Comparison of ENCODE assay signal across 8 mouse cellular contexts in genomic region chr1:156938705-156939242, GRCm38 (mm10). TPM values are rescaled to one million over a fixed set of nuclear protein-coding genes. Genes with fewer than 3 reads are reported as not detected.
DNase-seq lines count a peak whose midpoint lies in the region; ATAC-seq lines count a peak whose summit lies in the region.

No protein-coding gene starts in this region.

- H3K27ac ChIP-seq in embryonic facial prominence, embryonic 11.5 days (replicated peaks; ENCODE audit: low read depth, low read length) = peak overlapping the region; percentile 90
- H3K27ac ChIP-seq in heart, embryonic 12.5 days (ENCODE audit: poor library complexity, severe bottlenecking) = peak overlapping the region; percentile 85
- peak overlapping the region; percentile 89 for H3K27ac ChIP-seq in kidney, embryonic 16.5 days (ENCODE audit: low read length)
- peak overlapping the region; percentile 92 for H3K27ac ChIP-seq in liver, embryonic 11.5 days (ENCODE audit: low read depth, low read length)
- peak overlapping the region; percentile 84; the same call in 1 of the 2 replicates for H3K27ac ChIP-seq in stomach, embryonic 14.5 days (ENCODE audit: low read length)

- no peaks in the 10 kb centered on the region for H3K27me3 ChIP-seq in embryonic facial prominence, embryonic 11.5 days (ENCODE audit: control insufficient read depth, insufficient read depth, low read length)
- no peaks in the 10 kb centered on the region for H3K27me3 ChIP-seq in heart, embryonic 12.5 days (replicated peaks)
- no peaks in the 10 kb centered on the region for H3K27me3 ChIP-seq in kidney, embryonic 16.5 days (ENCODE audit: insufficient read depth, low read length)
- H3K27me3 ChIP-seq in liver, embryonic 11.5 days (replicated peaks; ENCODE audit: control insufficient read depth, insufficient read depth, low read length) = no peaks in the 10 kb centered on the region
- no peaks in the 10 kb centered on the region for H3K27me3 ChIP-seq in stomach, embryonic 14.5 days (ENCODE audit: control insufficient read depth, insufficient read depth, low read length)

- peak overlapping the region; percentile 94 for H3K9ac ChIP-seq in embryonic facial prominence, embryonic 11.5 days (replicated peaks; ENCODE audit: low read length)
- peak overlapping the region; percentile 87 for H3K9ac ChIP-seq in heart, embryonic 12.5 days
- H3K9ac ChIP-seq in kidney, embryonic 16.5 days (replicated peaks; ENCODE audit: low read length) = peak overlapping the region; percentile 95
- peak overlapping the region; percentile 91 for H3K9ac ChIP-seq in liver, embryonic 11.5 days (ENCODE audit: low read depth, low read length)
- H3K9ac ChIP-seq in stomach, embryonic 14.5 days (replicated peaks; ENCODE audit: low read depth, low read length) = peak overlapping the region; percentile 73

- no peaks in the 10 kb centered on the region for H3K4me1 ChIP-seq in embryonic facial prominence, embryonic 11.5 days (ENCODE audit: control insufficient read depth, insufficient read depth, low read length)
- peaks cover 12% of the 10 kb centered on the region for H3K4me1 ChIP-seq in heart, embryonic 12.5 days (replicated peaks)
- peaks cover 21% of the 10 kb centered on the region for H3K4me1 ChIP-seq in kidney, embryonic 16.5 days (ENCODE audit: insufficient read depth, low read length)
- peaks cover 28% of the 10 kb centered on the region for H3K4me1 ChIP-seq in liver, embryonic 11.5 days (replicated peaks; ENCODE audit: control insufficient read depth, insufficient read depth, low read length)
- H3K4me1 ChIP-seq in stomach, embryonic 14.5 days (ENCODE audit: control insufficient read depth, insufficient read depth, low read length) = 0 out of 2 replicates have a peak, but pooled peaks cover 2% of the 10 kb centered on the region

- H3K9me3 ChIP-seq in embryonic facial prominence, embryonic 11.5 days (replicated peaks; ENCODE audit: control insufficient read depth, low read length) = no peaks in the 10 kb centered on the region
- no peaks in the 10 kb centered on the region for H3K9me3 ChIP-seq in heart, embryonic 12.5 days (replicated peaks)
- H3K9me3 ChIP-seq in kidney, embryonic 16.5 days (ENCODE audit: low read length) = no peaks in the 10 kb centered on the region
- H3K9me3 ChIP-seq in liver, embryonic 11.5 days (ENCODE audit: control insufficient read depth, low read length) = no peaks in the 10 kb centered on the region
- no peaks in the 10 kb centered on the region for H3K9me3 ChIP-seq in stomach, embryonic 14.5 days (ENCODE audit: control insufficient read depth, low read depth, low read length)

- peak; percentile 78 for ATAC-seq in embryonic facial prominence, embryonic 11.5 days (replicated peaks; ENCODE audit: insufficient number of reproducible peaks, low FRiP score, low TSS enrichment, low read depth)
- ATAC-seq in heart, embryonic 12.5 days (ENCODE audit: insufficient number of reproducible peaks, low FRiP score) = peak; percentile 88
- peak; percentile 89 for ATAC-seq in kidney, embryonic 16.5 days (ENCODE audit: low FRiP score, low TSS enrichment)
- ATAC-seq in liver, embryonic 11.5 days (replicated peaks; ENCODE audit: low FRiP score) = peak; percentile 79
- ATAC-seq in stomach, embryonic 14.5 days (ENCODE audit: insufficient number of reproducible peaks, insufficient read depth, low FRiP score, low read depth) = peak; percentile 63

- under 1% methylated on average over 40 of the region's 51 CpGs for WGBS in embryonic facial prominence, embryonic 11.5 days
- under 1% methylated on average over 51 of the region's 51 CpGs for WGBS in heart, embryonic 12.5 days
- WGBS in kidney, embryonic 16.5 days = under 1% methylated on average over 51 of the region's 51 CpGs
- WGBS in liver, embryonic 11.5 days = under 1% methylated on average over 48 of the region's 51 CpGs
- 0% methylated on average over 51 of the region's 51 CpGs for whole genome bisulfite sequencing in stomach, embryonic 14.5 days

- peak overlapping the region; percentile 80 for H3K4me2 ChIP-seq in embryonic facial prominence, embryonic 11.5 days (ENCODE audit: low read depth, low read length)
- H3K4me2 ChIP-seq in heart, embryonic 12.5 days = peak overlapping the region; percentile 79
- peak overlapping the region; percentile 83 for H3K4me2 ChIP-seq in kidney, embryonic 16.5 days (replicated peaks; ENCODE audit: low read depth, low read length)
- H3K4me2 ChIP-seq in liver, embryonic 11.5 days = peak overlapping the region; percentile 96
- peak overlapping the region; percentile 84 for H3K4me2 ChIP-seq in stomach, embryonic 14.5 days (replicated peaks; ENCODE audit: low read depth, low read length)

- H3K36me3 ChIP-seq in embryonic facial prominence, embryonic 11.5 days (replicated peaks; ENCODE audit: control insufficient read depth, insufficient read depth, low read depth, low read length) = no peaks in the 10 kb centered on the region
- no peaks in the 10 kb centered on the region for H3K36me3 ChIP-seq in heart, embryonic 12.5 days
- no peaks in the 10 kb centered on the region for H3K36me3 ChIP-seq in kidney, embryonic 16.5 days (ENCODE audit: insufficient read depth, low read length)
- no peaks in the 10 kb centered on the region for H3K36me3 ChIP-seq in liver, embryonic 11.5 days (ENCODE audit: control insufficient read depth, insufficient read depth, low read length)
- H3K36me3 ChIP-seq in stomach, embryonic 14.5 days (ENCODE audit: control insufficient read depth, insufficient read depth, low read length) = no peaks in the 10 kb centered on the region

- H3K4me3 ChIP-seq in embryonic facial prominence, embryonic 11.5 days (ENCODE audit: low read depth, low read length) = peak overlapping the region; percentile 90
- H3K4me3 ChIP-seq in heart, embryonic 12.5 days = peak overlapping the region; percentile 90
- H3K4me3 ChIP-seq in kidney, embryonic 16.5 days (ENCODE audit: low read length) = peak overlapping the region; percentile 91
- peak overlapping the region; percentile 96 for H3K4me3 ChIP-seq in liver, embryonic 11.5 days (ENCODE audit: low read depth, low read length)
- H3K4me3 ChIP-seq in stomach, embryonic 14.5 days (ENCODE audit: low read depth, low read length) = peak overlapping the region; percentile 85

- DNase-seq in 3T3-L1 (ENCODE audit: low read depth, low spot score) = peak; percentile 27
- peak; percentile 84 for DNase-seq in adrenal gland, postnatal 14 days
- peak; percentile 82 for DNase-seq in embryonic facial prominence, embryonic 11.5 days (ENCODE audit: low spot score)
- DNase-seq in liver, embryonic 11.5 days (ENCODE audit: low spot score) = peak; percentile 76
- peak; percentile 89 for DNase-seq in naive thymus-derived CD4-positive, alpha-beta T cell, adult 2 months (ENCODE audit: low read depth)

RNA-seq across cellular contexts. Expression of gene Ralgps2, which starts 0.7 kb away (rescaled TPM):
- 28.6 and 30.3 TPM in 2 replicates for total RNA-seq in adrenal gland, postnatal 14 days (2021)
- polyA plus RNA-seq in embryonic facial prominence, embryonic 11.5 days (2014; fragmentation: Nextera tagmentation; extraction: Ambion mirVana) = 76.1 and 84.9 TPM in 2 replicates
- polyA plus RNA-seq in heart, embryonic 12.5 days (2016; fragmentation: Nextera tagmentation; extraction: Ambion mirVana) = 53.6 and 59.2 TPM in 2 replicates
- 59.0 and 59.3 TPM in 2 replicates for polyA plus RNA-seq in kidney, embryonic 16.5 days (2015; fragmentation: Nextera tagmentation; extraction: Ambion mirVana)
- polyA plus RNA-seq in liver, embryonic 11.5 days (2014; fragmentation: Nextera tagmentation; extraction: Ambion mirVana) = 33.6 and 38.6 TPM in 2 replicates
- 55.1 and 61.0 TPM in 2 replicates for polyA plus RNA-seq in stomach, embryonic 14.5 days (2014; fragmentation: Nextera tagmentation; extraction: Ambion mirVana)

Comparison
In these comparisons a context has a peak if more than half of its experiments do, and no peak if none do; other contexts are left out.
1. Peak in every context shown above with its lines: DNase-seq, ATAC-seq, H3K4me3 ChIP-seq and H3K27ac ChIP-seq.
2. DNase-seq: peak in every context shown above with its lines; median percentile 89 in naive thymus-derived CD4-positive, alpha-beta T cell, adult 2 months; 84 in adrenal gland, postnatal 14 days; 82 in embryonic facial prominence, embryonic 11.5 days; 76 in liver, embryonic 11.5 days; 27 in 3T3-L1.